Mouse (Mus musculus) G1E (cell line): Measurements from ENCODE around the gene Cad. TPM values are rescaled to one million over a fixed set of nuclear protein-coding genes. Genes with fewer than 3 reads are reported as not detected.
"Not testable (repeated sequence)": the region's sequence is repeated elsewhere in the genome, so short reads cannot be mapped to it uniquely, and the experiment has no call there.

Source experiments
- ATAC-seq: 2 replicates; pipeline ENCODE4 v1.8.0; 2016; ENCODE audit warnings: mild to moderate bottlenecking; ENCODE audit not compliant: insufficient number of reproducible peaks, poor library complexity, low FRiP score, severe bottlenecking; ENCODE audit errors: extremely low read depth
- DNase-seq: peaks from one replicate; pipeline ENCODE4 v3.0.0; 2012; ENCODE audit warnings: low spot score
- H3K27me3 ChIP-seq: 2 replicates; pipeline ENCODE4 v1.6.1; 2012; ENCODE audit warnings: mild to moderate bottlenecking, low read length, inconsistent platforms; ENCODE audit not compliant: insufficient read depth
- H3K36me3 ChIP-seq: replicated peaks from 2 replicates; pipeline ENCODE3; 2012; ENCODE audit warnings: mild to moderate bottlenecking, inconsistent platforms
- H3K4me1 ChIP-seq: 2 replicates; pipeline ENCODE4 v1.6.1; 2012; ENCODE audit warnings: low read depth, low read length, inconsistent platforms, mixed read lengths; ENCODE audit not compliant: insufficient read depth
- H3K4me3 ChIP-seq: 2 replicates; pipeline ENCODE4 v1.5.1; 2012; ENCODE audit warnings: low read depth, mild to moderate bottlenecking, inconsistent platforms, low read length, moderate library complexity, mixed read lengths
- H3K9me3 ChIP-seq: replicated peaks from 2 replicates; pipeline ENCODE4 v1.6.1; 2012; ENCODE audit warnings: inconsistent platforms
- CTCF ChIP-seq: IDR thresholded peaks from 2 replicates; pipeline ENCODE4 v1.5.1; 2012; ENCODE audit warnings: low read depth, low read length, inconsistent platforms, mixed read lengths
- GATA1 ChIP-seq: IDR thresholded peaks from 2 replicates; pipeline ENCODE4 v1.6.1; 2012; ENCODE audit warnings: borderline replicate concordance, low read length, inconsistent platforms, mixed read lengths
- GATA2 ChIP-seq: IDR thresholded peaks from 2 replicates; pipeline ENCODE4 v1.6.1; 2012; ENCODE audit warnings: low read depth, low read length, inconsistent platforms, borderline replicate concordance
- POLR2AphosphoS5 ChIP-seq: IDR thresholded peaks from 2 replicates; pipeline ENCODE4 v1.6.1; 2012; ENCODE audit warnings: low read depth, low read length, inconsistent platforms; ENCODE audit not compliant: insufficient replicate concordance
- TAL1 ChIP-seq: conservative IDR thresholded peaks from 2 replicates; pipeline ENCODE4 v1.6.1; 2012; ENCODE audit warnings: low read depth, low read length, inconsistent platforms, mixed read lengths
- polyA plus RNA-seq: library from polyadenylated mRNA; stranded (reverse); fragments of >175 nt; gene quantifications from 2 replicates; pipeline ENCODE4 v1.2.3, GENCODE M21; 2012
- total RNA-seq, 2 experiments: library from RNA; stranded (forward) in 1 of 2; stranded (reverse) in 1 of 2; fragments of 200-1000 nt in 1 of 2; fragments of >200 nt in 1 of 2; fragmentation: Nextera tagmentation in 1 of 2; gene quantifications; 2 replicates each; pipeline ENCODE4 v1.2.3; 2014 to 2017

Gene Cad
- total and polyA plus RNA-seq, 3 experiments, result 20.2 to 426 (median 87.7) TPM

DNA sequence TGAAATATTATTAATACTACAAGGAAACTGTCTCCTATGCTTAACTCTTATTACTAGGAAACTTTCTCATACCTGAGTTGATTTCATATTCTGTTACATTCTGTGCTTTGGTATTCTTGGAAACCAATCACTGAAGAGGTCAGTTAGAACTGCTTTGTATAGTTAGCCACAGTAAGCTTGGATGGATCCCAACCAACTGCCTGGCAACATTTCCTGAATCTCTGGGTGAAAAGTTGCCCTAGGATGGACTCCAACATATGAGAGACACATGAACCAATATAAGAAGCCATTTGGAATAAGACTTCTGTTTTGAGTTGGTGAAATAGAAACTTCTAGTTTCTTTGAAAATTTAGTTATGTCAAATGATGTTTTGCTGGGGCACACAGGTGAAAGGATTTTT lies 29.9 kb upstream of the Cad start:
- ATAC-seq (no peak), DNase-seq (no peak)
- Histone ChIP-seq H3K9me3 (no peaks in the 10 kb centered on the region), H3K36me3 (no peaks in the 10 kb centered on the region), H3K27me3 (peaks cover 19% of the 10 kb centered on the region), H3K4me3 (no peak overlapping the region), H3K4me1 (no peaks in the 10 kb centered on the region)
- no peak for TF ChIP-seq CTCF
- TF ChIP-seq POLR2AphosphoS5, result no peak
- TF ChIP-seq TAL1, result no peak
- TF ChIP-seq GATA2, result no peak
- TF ChIP-seq GATA1, result no peak

DNA sequence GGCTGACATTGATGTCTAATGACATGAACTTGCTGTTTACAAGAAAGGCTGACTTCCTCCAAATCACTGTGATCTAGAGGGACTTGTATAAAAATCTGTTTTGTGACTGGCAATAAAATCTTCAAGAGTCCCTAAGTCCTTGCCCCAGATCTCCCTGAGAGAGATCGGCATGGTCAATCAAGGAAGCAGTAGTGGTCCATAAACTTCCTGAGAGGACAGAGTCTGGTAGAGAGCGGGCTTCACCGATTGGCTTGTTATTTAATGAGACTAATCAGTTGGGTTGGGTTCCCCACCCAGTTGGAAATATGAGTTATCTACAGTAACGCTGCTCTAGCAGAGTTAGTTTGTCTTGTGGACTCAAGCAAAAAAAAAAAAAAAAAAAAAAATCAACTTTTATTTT lies 23.7 kb upstream of the Cad start:
- H3K36me3 ChIP-seq, result peaks cover 6% of the 10 kb centered on the region
- H3K4me1 ChIP-seq, result peaks cover 5% of the 10 kb centered on the region; the same call in 1 of the 2 replicates
- H3K9me3 ChIP-seq, result no peaks in the 10 kb centered on the region
- H3K27me3 ChIP-seq, result peaks cover 6% of the 10 kb centered on the region; the same call in 1 of the 2 replicates
- no peak overlapping the region for H3K4me3 ChIP-seq
- ATAC-seq (no peak), DNase-seq (no peak)
- TF ChIP-seq POLR2AphosphoS5 (no peak), TAL1 (no peak), CTCF (no peak), GATA1 (no peak), GATA2 (no peak)

DNA sequence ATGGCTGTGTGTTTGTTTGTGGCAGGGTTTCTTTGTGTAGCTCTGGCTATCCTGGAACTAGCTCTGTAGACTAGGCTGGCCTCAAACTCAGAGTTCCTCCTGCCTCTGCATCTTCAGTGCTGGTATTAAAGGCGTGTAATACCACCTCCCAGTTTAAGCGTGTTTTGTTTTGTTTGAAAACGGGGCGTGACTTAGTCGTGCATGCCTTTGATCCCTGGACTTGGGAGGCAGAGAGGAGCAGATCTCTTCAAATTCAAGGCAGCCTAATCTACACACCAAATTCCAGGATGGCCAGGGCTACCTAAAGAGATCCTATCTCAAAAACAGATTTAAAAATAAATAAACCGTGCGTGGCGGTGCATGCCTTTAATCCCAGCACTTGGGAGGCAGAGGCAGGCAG lies 23.1 kb upstream of the Cad start:
- Histone ChIP-seq H3K4me1 (peaks cover 5% of the 10 kb centered on the region; the same call in 1 of the 2 replicates), H3K4me3 (no peak overlapping the region), H3K27me3 (peaks cover 6% of the 10 kb centered on the region; the same call in 1 of the 2 replicates), H3K36me3 (peaks cover 12% of the 10 kb centered on the region), H3K9me3 (no peaks in the 10 kb centered on the region)
- DNase-seq (no peak), ATAC-seq (no peak)
- no peak for TF ChIP-seq TAL1
- TF ChIP-seq CTCF, result no peak
- no peak for TF ChIP-seq GATA1
- TF ChIP-seq GATA2, result no peak
- no peak for TF ChIP-seq POLR2AphosphoS5

DNA sequence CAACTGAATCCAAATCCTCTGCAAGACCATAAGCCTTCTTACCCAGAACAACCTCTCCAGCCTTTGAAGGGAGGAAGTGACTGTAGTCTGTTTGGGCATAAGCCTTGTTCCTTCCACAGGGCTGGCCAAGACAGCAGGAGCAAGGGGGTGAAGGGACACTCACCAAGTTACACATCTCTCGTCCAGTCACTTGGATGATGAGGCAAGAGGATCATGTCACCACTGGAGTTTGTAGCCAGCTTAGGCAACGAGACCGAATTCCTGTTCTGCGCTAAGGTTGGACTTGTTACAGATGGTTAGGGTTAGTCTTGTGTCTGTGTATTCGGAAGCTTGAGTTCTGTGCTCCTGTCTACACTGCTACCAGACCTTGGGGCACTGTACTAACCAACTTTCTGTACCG lies 19.9 kb upstream of the Cad start:
- H3K36me3 ChIP-seq, result peaks cover 44% of the 10 kb centered on the region
- TF ChIP-seq GATA2, result no peak
- TF ChIP-seq GATA1, result no peak
- H3K9me3 ChIP-seq, result no peaks in the 10 kb centered on the region
- DNase-seq, result no peak
- H3K4me1 ChIP-seq, result peaks cover 5% of the 10 kb centered on the region; the same call in 1 of the 2 replicates
- no peak for ATAC-seq
- H3K27me3 ChIP-seq, result peaks cover 4% of the 10 kb centered on the region; the same call in 1 of the 2 replicates
- no peak overlapping the region for H3K4me3 ChIP-seq

DNA sequence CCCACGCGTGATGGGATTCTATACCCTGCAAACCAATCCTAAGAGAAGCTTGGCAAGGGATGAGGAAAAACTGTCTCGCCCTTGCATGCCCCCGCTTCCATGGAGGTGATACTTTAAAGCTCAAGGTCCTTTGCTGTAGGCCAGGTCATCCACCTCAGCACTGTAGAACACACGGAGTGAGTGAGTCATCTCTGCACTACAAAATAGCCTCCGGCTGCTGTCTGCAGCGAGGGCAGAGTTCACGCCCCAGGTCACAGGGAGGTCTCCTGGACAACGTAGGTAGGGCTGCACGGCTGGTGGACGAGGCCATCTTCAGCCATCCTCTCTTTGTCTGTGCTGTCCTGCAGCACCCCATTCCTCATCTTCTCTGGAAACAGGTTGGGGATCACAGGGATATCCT lies 18.0 kb upstream of the Cad start:
- ATAC-seq, DNase-seq: not testable (repeated sequence)
- peaks cover 63% of the 10 kb centered on the region for H3K36me3 ChIP-seq

DNA sequence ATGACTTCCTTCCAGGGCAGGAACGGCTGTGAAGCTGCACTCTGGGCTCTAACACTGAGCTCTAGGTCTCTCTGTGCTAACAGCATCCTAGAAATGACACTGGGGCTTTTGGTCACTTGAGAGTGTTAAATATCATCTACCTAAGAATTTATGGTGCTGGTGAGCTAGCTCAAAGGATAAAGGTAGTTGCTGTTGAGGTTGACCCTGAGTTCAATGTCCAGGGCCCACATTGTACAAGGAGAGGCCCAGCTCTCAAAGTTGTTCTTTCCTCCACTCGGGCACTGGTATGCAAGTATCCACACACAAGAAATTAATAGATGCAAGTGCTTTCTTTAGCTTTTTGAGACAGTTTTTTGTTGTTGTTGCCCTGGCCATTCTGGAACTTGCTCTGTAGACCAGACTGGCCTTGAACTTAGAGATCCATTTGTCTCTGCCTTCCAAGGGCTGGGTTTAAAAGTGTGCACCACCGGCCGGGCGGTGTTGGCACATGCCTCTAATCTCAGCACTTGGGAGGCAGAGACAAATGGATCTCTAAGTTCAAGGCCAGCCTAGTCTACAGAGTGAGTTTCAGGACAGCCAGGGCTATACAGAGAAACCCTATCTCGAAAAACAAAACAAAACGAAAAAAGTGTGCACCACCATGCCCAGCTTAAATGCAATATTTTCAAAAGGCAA lies 16.3 kb upstream of the Cad start:
- ATAC-seq (no peak), DNase-seq (no peak)
- Histone ChIP-seq H3K4me1 (peaks cover 5% of the 10 kb centered on the region; the same call in 1 of the 2 replicates), H3K9me3 (no peaks in the 10 kb centered on the region), H3K27me3 (no peaks in the 10 kb centered on the region), H3K4me3 (no peak overlapping the region), H3K36me3 (peaks cover 80% of the 10 kb centered on the region)
- TF ChIP-seq POLR2AphosphoS5 (no peak), GATA1 (no peak), GATA2 (no peak), CTCF (no peak), TAL1 (no peak)

More for the DNA sequence above, 18.0 kb upstream of the Cad start:
- H3K4me3 ChIP-seq, H3K4me1 ChIP-seq, H3K27me3 ChIP-seq, H3K9me3 ChIP-seq: not testable (repeated sequence)

DNA sequence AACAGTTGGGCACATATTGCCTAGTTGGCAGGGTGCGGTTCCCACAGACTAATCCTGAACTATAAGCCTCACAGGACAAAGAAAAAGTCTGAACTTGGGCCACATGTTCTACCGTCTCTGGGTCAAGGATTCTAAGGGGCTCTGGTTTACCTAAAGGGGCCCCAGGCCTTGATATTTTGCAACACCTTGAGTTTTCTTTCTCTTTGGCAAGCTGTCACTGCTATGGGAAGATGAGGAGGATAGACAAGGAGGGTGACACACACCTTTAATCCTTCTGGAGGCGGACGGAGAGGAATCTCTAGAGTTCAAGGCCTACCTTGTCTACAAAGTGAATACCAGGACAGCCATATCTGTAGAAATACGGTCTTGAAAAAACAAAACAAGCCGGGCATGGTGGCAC lies 8.2 kb upstream of the Cad start:
- Histone ChIP-seq H3K9me3 (no peaks in the 10 kb centered on the region), H3K4me3 (no peak overlapping the region; the same call in 1 of the 2 replicates), H3K36me3 (peaks cover 47% of the 10 kb centered on the region), H3K4me1 (peaks cover 33% of the 10 kb centered on the region), H3K27me3 (no peaks in the 10 kb centered on the region)
- ATAC-seq (no peak), DNase-seq (no peak)
- no peak for TF ChIP-seq GATA2
- no peak for TF ChIP-seq TAL1
